Mouse (Mus musculus) myocyte (in vitro differentiated cells): Measurements from ENCODE around the gene Slc13a2.

ENCODE experiments used
- CEBPB ChIP-seq: IDR thresholded peaks from 2 replicates; pipeline ENCODE4 v1.6.1; 2011; ENCODE audit warnings: mild to moderate bottlenecking, moderate library complexity; ENCODE audit not compliant: poor library complexity, insufficient read depth, severe bottlenecking
- E2F4 ChIP-seq: IDR thresholded peaks from one replicate; pipeline ENCODE4 v1.6.1; 2011; ENCODE audit warnings: mild to moderate bottlenecking, control low read depth, moderate library complexity; ENCODE audit not compliant: insufficient read depth
- MAX ChIP-seq: IDR thresholded peaks from one replicate; pipeline ENCODE4 v1.6.1; 2011; ENCODE audit warnings: low read depth, mild to moderate bottlenecking, control low read depth
- POLR2A ChIP-seq: IDR thresholded peaks from one replicate; pipeline ENCODE4 v1.6.1; 2011; ENCODE audit warnings: low read depth, mild to moderate bottlenecking, control low read depth, moderate library complexity; ENCODE audit not compliant: insufficient read length
- POLR2AphosphoS2 ChIP-seq: IDR thresholded peaks from one replicate; pipeline ENCODE4 v1.6.1; 2011; ENCODE audit warnings: low read depth, control low read depth; ENCODE audit not compliant: insufficient read length

DNA sequence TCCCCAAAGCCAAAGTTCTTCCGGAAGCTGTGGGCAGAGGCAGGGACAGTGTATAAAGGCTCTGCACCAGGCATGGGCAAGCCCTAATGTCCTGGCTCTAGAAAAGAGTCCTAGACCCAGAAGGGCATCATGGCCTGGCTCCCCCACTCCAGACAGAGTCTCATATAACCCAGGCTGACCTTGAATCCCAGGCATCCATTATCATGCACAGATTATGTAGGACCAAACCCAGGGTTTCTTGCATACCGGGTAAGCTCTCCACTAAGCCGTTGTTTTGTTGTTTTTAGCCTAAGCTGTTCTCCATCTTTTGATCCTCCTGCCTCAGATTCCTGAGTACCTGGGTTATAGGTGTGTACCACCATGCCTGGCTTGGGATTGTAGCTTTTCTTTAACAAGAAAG is 21.1 kb downstream of the Slc13a2 start:
- TF ChIP-seq MAX (no peak), POLR2A (no peak), E2F4 (no peak), POLR2AphosphoS2 (no peak), CEBPB (no peak)
